Mouse (Mus musculus): Measurements from ENCODE around the gene Gm11172. TPM values are rescaled to one million over a fixed set of nuclear protein-coding genes. Genes with fewer than 3 reads are reported as not detected.
A peak's percentile ranks its signal among the peaks of the same experiment; 100 is the strongest.
"Not testable (repeated sequence)": the region's sequence is repeated elsewhere in the genome, so short reads cannot be mapped to it uniquely, and the experiment has no call there.

Gene Gm11172
- polyA plus RNA-seq, 1 experiment from 2014 or later, result not detected

DNA sequence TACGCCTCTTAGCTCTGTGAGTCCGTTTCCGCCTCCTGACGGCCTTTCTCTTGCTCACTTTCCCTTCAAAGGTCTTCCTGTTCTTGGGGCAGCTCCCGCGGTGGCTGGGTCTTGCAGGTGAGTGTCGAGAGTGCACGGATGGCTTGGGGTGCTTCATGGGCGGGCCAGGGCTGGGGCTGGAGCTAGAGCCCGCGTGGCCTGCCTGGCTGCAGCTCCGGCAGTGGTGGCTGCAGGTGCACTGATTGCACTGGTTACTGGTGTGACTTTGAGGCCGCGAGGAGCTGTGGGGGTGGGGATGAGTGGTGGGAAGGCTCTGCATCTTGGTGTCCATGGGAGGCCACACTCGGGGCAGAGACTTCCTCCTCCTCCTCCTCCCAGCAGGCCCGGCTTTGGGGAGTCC is 24.4 kb upstream of the Gm11172 start, which contains the start of gene Tnp2:
Gene Tnp2 (minus strand): TSS at position 390 of the 400 bp plus-strand sequence.
- WGBS, result 47% methylated on average over 16 of the region's 16 CpGs
- ATAC-seq (replicated peaks; ENCODE audit: low FRiP score, low TSS enrichment, low read depth) (no peak), DNase-seq (ENCODE audit: low spot score) (no peak)
- no peaks in the 10 kb centered on the region for H3K9me3 ChIP-seq (ENCODE audit: control insufficient read depth, low read length)
- H3K27me3 ChIP-seq (replicated peaks; ENCODE audit: control insufficient read depth, insufficient read depth, low read length), result no peaks in the 10 kb centered on the region
- no peak within 1 kb of the TSS for H3K27ac ChIP-seq (ENCODE audit: low read depth)
- H3K4me1 ChIP-seq (replicated peaks; ENCODE audit: control insufficient read depth, insufficient read depth, low read length), result peaks cover 9% of the 10 kb centered on the region; the same call in 1 of the 2 replicates
- no peak within 1 kb of the TSS for H3K9ac ChIP-seq (ENCODE audit: low read length)
- H3K4me2 ChIP-seq (ENCODE audit: low read length), result no peak within 1 kb of the TSS
- no peaks in the 10 kb centered on the region for H3K36me3 ChIP-seq (ENCODE audit: control insufficient read depth, insufficient read depth, low read length)
- H3K4me3 ChIP-seq (ENCODE audit: low read depth, low read length), result no peak within 1 kb of the TSS

DNA sequence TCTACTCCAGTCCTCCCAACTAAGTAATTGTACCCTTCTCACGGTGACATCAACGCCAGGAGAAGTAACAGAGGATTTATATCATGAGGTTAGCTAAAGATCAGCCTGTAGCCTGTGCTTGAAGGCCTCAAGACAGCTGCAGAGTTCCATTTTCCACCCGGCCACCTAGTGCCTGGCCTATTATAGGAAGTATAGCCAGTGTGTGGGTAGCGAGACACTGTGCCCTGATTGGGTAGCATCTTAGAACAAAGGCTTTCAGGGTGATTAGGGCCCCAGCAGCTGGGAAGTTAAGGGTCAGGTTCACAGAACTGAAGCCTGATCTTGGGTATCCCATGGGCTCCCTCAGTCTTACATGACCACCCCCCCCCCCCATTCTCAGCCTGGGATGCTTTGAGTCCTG is 23.8 kb upstream of the Gm11172 start:
- H3K9ac ChIP-seq (ENCODE audit: low read length), result no peak overlapping the region
- DNase-seq (ENCODE audit: low spot score) (no peak), ATAC-seq (replicated peaks; ENCODE audit: low FRiP score, low TSS enrichment, low read depth) (no peak)
- no peak overlapping the region for H3K4me3 ChIP-seq (ENCODE audit: low read depth, low read length)
- H3K4me1 ChIP-seq (replicated peaks; ENCODE audit: control insufficient read depth, insufficient read depth, low read length), result peaks cover 5% of the 10 kb centered on the region; the same call in 1 of the 2 replicates
- H3K27ac ChIP-seq (ENCODE audit: low read depth), result no peak overlapping the region
- H3K27me3 ChIP-seq (replicated peaks; ENCODE audit: control insufficient read depth, insufficient read depth, low read length), result no peaks in the 10 kb centered on the region
- H3K36me3 ChIP-seq (ENCODE audit: control insufficient read depth, insufficient read depth, low read length), result no peaks in the 10 kb centered on the region
- 69% methylated on average over 4 of the region's 4 CpGs for WGBS
- no peak overlapping the region for H3K4me2 ChIP-seq (ENCODE audit: low read length)
- no peaks in the 10 kb centered on the region for H3K9me3 ChIP-seq (ENCODE audit: control insufficient read depth, low read length)

GRCm38 (mm10) chr16:10790702-10791101 is 22.0 kb upstream of the Gm11172 start, which contains the start of gene Prm3:
Gene Prm3, minus strand, starts transcription at chr16:10790914.
- no peak within 1 kb of the TSS for H3K27ac ChIP-seq (ENCODE audit: low read depth)
- 77% methylated on average over 9 of the region's 9 CpGs for WGBS
- H3K4me3 ChIP-seq (ENCODE audit: low read depth, low read length), result no peak within 1 kb of the TSS
- H3K9me3 ChIP-seq (ENCODE audit: control insufficient read depth, low read length), result no peaks in the 10 kb centered on the region
- H3K36me3 ChIP-seq (ENCODE audit: control insufficient read depth, insufficient read depth, low read length), result no peaks in the 10 kb centered on the region
- H3K9ac ChIP-seq (ENCODE audit: low read length), result no peak within 1 kb of the TSS
- H3K4me2 ChIP-seq (ENCODE audit: low read length), result no peak within 1 kb of the TSS
- ATAC-seq (replicated peaks; ENCODE audit: low FRiP score, low TSS enrichment, low read depth) (no peak), DNase-seq (ENCODE audit: low spot score) (no peak)
- peaks cover 4% of the 10 kb centered on the region; the same call in 1 of the 2 replicates for H3K4me1 ChIP-seq (replicated peaks; ENCODE audit: control insufficient read depth, insufficient read depth, low read length)
- H3K27me3 ChIP-seq (replicated peaks; ENCODE audit: control insufficient read depth, insufficient read depth, low read length), result peaks cover 7% of the 10 kb centered on the region

DNA sequence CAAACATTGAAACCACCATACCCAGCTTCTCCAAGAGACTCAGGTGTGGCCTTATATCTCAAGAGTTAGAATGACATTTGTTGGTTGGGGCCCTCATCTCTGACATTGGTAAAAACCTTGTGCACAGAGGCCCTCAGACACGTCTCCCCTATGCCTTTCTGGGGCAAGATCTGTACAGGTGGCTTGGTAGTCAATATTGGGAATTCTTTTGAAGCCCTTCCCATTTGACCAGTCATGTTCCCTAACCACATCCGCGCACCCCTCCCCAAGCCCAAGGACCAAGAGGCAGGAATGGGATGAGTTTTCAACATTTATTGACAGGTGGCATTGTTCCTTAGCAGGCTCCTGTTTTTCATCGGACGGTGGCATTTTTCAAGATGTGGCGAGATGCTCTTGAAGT is 16.7 kb upstream of the Gm11172 start, which contains the start of gene Prm2:
Gene Prm2 (minus strand): TSS at position 101 of the 400 bp plus-strand sequence.
- no peak within 1 kb of the TSS for H3K9ac ChIP-seq (ENCODE audit: low read length)
- H3K4me1 ChIP-seq (replicated peaks; ENCODE audit: control insufficient read depth, insufficient read depth, low read length), result no peaks in the 10 kb centered on the region
- DNase-seq (ENCODE audit: low spot score), result no peak
- no peaks in the 10 kb centered on the region for H3K9me3 ChIP-seq (ENCODE audit: control insufficient read depth, low read length)
- H3K4me2 ChIP-seq (ENCODE audit: low read length), result no peak within 1 kb of the TSS
- no peak within 1 kb of the TSS for H3K4me3 ChIP-seq (ENCODE audit: low read depth, low read length)
- 71% methylated on average over 6 of the region's 6 CpGs for WGBS
- ATAC-seq (replicated peaks; ENCODE audit: low FRiP score, low TSS enrichment, low read depth), result no peak
- H3K36me3 ChIP-seq (ENCODE audit: control insufficient read depth, insufficient read depth, low read length), result no peaks in the 10 kb centered on the region
- no peak within 1 kb of the TSS for H3K27ac ChIP-seq (ENCODE audit: low read depth)
- peaks cover 22% of the 10 kb centered on the region for H3K27me3 ChIP-seq (replicated peaks; ENCODE audit: control insufficient read depth, insufficient read depth, low read length)

DNA sequence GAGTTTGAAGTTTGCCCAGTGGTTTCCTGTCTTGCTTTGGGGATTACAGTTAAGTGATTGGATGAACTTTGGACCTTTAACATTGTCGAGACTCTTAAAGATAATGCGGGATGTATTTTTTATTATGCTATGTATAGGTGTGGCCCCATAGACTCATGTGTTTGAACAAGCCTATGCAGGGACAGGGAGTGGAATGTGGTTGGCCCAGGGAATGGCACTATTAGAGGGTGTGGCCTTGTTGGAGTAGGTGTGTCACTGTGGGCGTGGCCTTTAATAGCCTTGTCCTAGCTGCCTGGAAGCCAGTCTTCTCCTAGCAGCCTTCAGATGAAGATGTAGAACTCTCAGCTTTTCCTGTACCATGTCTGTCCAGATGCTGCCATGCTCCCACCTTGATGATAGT is 10.3 kb upstream of the Gm11172 start:
- not testable (repeated sequence) for H3K4me1 ChIP-seq (replicated peaks; ENCODE audit: control insufficient read depth, insufficient read depth, low read length); H3K36me3 ChIP-seq (ENCODE audit: control insufficient read depth, insufficient read depth, low read length); H3K4me3 ChIP-seq (ENCODE audit: low read depth, low read length); H3K4me2 ChIP-seq (ENCODE audit: low read length); H3K9me3 ChIP-seq (ENCODE audit: control insufficient read depth, low read length); H3K27ac ChIP-seq (ENCODE audit: low read depth); DNase-seq (ENCODE audit: low spot score); H3K27me3 ChIP-seq (replicated peaks; ENCODE audit: control insufficient read depth, insufficient read depth, low read length); H3K9ac ChIP-seq (ENCODE audit: low read length)
- ATAC-seq (replicated peaks; ENCODE audit: low FRiP score, low TSS enrichment, low read depth), result peak; percentile 83; the same call in 1 of the 2 replicates
- 74% methylated on average over 3 of the region's 3 CpGs for WGBS

- Histone ChIP-seq H3K27me3 (replicated peaks; ENCODE audit: control insufficient read depth, insufficient read depth, low read length) (no peaks in the 10 kb centered on the region), H3K9me3 (ENCODE audit: control insufficient read depth, low read length) (no peaks in the 10 kb centered on the region), H3K9ac (ENCODE audit: low read length) (no peak within 1 kb of the TSS), H3K36me3 (ENCODE audit: control insufficient read depth, insufficient read depth, low read length) (no peaks in the 10 kb centered on the region), H3K4me2 (ENCODE audit: low read length) (no peak within 1 kb of the TSS), H3K4me3 (ENCODE audit: low read depth, low read length) (no peak within 1 kb of the TSS), H3K27ac (ENCODE audit: low read depth) (no peak within 1 kb of the TSS), H3K4me1 (replicated peaks; ENCODE audit: control insufficient read depth, insufficient read depth, low read length) (no peaks in the 10 kb centered on the region)
- no peak for ATAC-seq (replicated peaks; ENCODE audit: low FRiP score, low TSS enrichment, low read depth)
- DNase-seq (ENCODE audit: low spot score), result no peak
- WGBS, result 78% methylated on average over 10 of the region's 10 CpGs
Observed at GRCm38 (mm10) chr16:10805789-10806527, 6.8 kb upstream of the Gm11172 start, which contains the start of gene Prm1. Gene Prm1, minus strand, starts transcription at chr16:10805839.

DNA sequence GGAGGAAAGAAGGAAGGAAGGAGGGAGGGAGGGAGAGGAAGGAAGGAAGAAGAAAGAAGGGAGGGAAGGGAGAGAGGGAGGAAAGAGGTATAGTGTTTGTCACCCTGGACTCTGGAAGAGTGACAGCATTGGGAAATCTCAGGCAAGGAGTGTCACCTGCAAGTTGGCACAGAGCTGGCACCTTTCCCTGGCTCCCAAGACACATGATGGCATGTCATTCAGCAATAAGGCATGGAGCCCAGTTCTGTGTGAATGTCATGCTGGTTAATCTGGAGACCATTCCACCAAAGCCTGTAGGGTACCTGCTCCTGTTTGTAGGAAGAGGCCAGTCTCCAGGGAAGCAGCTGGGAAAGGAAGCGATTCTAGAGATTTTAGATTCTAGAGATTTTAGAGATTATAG is 2.3 kb upstream of the Gm11172 start:
- Histone ChIP-seq H3K4me1 (replicated peaks; ENCODE audit: control insufficient read depth, insufficient read depth, low read length) (no peaks in the 10 kb centered on the region), H3K4me3 (ENCODE audit: low read depth, low read length) (no peak overlapping the region), H3K36me3 (ENCODE audit: control insufficient read depth, insufficient read depth, low read length) (no peaks in the 10 kb centered on the region), H3K9ac (ENCODE audit: low read length) (no peak overlapping the region), H3K27me3 (replicated peaks; ENCODE audit: control insufficient read depth, insufficient read depth, low read length) (no peaks in the 10 kb centered on the region), H3K27ac (ENCODE audit: low read depth) (no peak overlapping the region), H3K9me3 (ENCODE audit: control insufficient read depth, low read length) (no peaks in the 10 kb centered on the region), H3K4me2 (ENCODE audit: low read length) (no peak overlapping the region)
- WGBS, result 76% methylated on average over 1 of the region's 1 CpGs
- no peak for DNase-seq (ENCODE audit: low spot score)
- no peak for ATAC-seq (replicated peaks; ENCODE audit: low FRiP score, low TSS enrichment, low read depth)

- no peak overlapping the region for H3K4me2 ChIP-seq (ENCODE audit: low read length)
- no peaks in the 10 kb centered on the region for H3K36me3 ChIP-seq (ENCODE audit: control insufficient read depth, insufficient read depth, low read length)
- DNase-seq (ENCODE audit: low spot score) (no peak), ATAC-seq (replicated peaks; ENCODE audit: low FRiP score, low TSS enrichment, low read depth) (no peak)
- no peaks in the 10 kb centered on the region for H3K4me1 ChIP-seq (replicated peaks; ENCODE audit: control insufficient read depth, insufficient read depth, low read length)
- no peaks in the 10 kb centered on the region for H3K27me3 ChIP-seq (replicated peaks; ENCODE audit: control insufficient read depth, insufficient read depth, low read length)
- WGBS, result 82% methylated on average over 4 of the region's 4 CpGs
- no peaks in the 10 kb centered on the region for H3K9me3 ChIP-seq (ENCODE audit: control insufficient read depth, low read length)
- H3K9ac ChIP-seq (ENCODE audit: low read length), result no peak overlapping the region
- H3K4me3 ChIP-seq (ENCODE audit: low read depth, low read length), result no peak overlapping the region
- no peak overlapping the region for H3K27ac ChIP-seq (ENCODE audit: low read depth)
Observed at GRCm38 (mm10) chr16:10813726-10814125, 1.0 kb downstream of the Gm11172 start.

DNA sequence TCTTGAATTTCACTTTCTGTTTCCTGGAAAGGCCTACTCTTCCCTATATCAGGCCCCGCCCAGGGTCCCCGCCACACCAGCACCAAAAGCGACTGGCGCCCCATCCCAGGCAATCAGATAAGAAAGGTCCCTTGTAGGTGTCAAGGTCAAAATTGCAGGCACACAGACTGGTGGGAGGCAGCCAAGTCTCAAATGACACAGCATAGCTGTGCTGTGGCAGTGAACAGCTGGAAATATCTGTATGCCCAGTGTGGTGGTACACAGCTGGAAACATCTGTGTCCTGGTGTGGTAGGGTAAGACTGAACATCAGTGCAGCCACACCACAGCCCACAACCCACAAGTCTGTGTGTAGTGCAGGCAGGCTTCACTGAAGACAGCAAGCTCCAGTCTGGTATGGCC is 2.1 kb downstream of the Gm11172 start:
- Histone ChIP-seq H3K27ac (ENCODE audit: low read depth) (no peak overlapping the region), H3K4me2 (ENCODE audit: low read length) (no peak overlapping the region), H3K27me3 (replicated peaks; ENCODE audit: control insufficient read depth, insufficient read depth, low read length) (no peaks in the 10 kb centered on the region), H3K9me3 (ENCODE audit: control insufficient read depth, low read length) (no peaks in the 10 kb centered on the region), H3K4me3 (ENCODE audit: low read depth, low read length) (no peak overlapping the region), H3K36me3 (ENCODE audit: control insufficient read depth, insufficient read depth, low read length) (no peaks in the 10 kb centered on the region), H3K9ac (ENCODE audit: low read length) (no peak overlapping the region), H3K4me1 (replicated peaks; ENCODE audit: control insufficient read depth, insufficient read depth, low read length) (no peaks in the 10 kb centered on the region)
- 0 out of 2 replicates have a peak, but pooled peaks have one; percentile 23 for ATAC-seq (replicated peaks; ENCODE audit: low FRiP score, low TSS enrichment, low read depth)
- WGBS, result 69% methylated on average over 4 of the region's 4 CpGs
- DNase-seq (ENCODE audit: low spot score), result no peak

Data from intestine, embryonic 14.5 days (tissue).